Mouse (Mus musculus): Measurements from ENCODE around the gene Aldh3b3. TPM values are rescaled to one million over a fixed set of nuclear protein-coding genes. Genes with fewer than 3 reads are reported as not detected.
"Not testable (repeated sequence)": the region's sequence is repeated elsewhere in the genome, so short reads cannot be mapped to it uniquely, and the experiment has no call there.

The Aldh3b3 gene
- polyA plus RNA-seq, 1 experiment, result 1.2 TPM

GRCm38 (mm10) chr19:3955804-3956203 is 2.6 kb upstream of the Aldh3b3 start:
- Histone ChIP-seq H3K4me3 (no peak overlapping the region), H3ac (ENCODE audit: control insufficient read depth, insufficient read length) (no peak overlapping the region)
- no peak for TF ChIP-seq MAX (IDR thresholded peaks at IDR 0.05; ENCODE audit: low read depth)
- TF ChIP-seq TCF12 (IDR thresholded peaks at IDR 0.05; ENCODE audit: insufficient read depth, poor library complexity, severe bottlenecking), result no peak
- TF ChIP-seq E2F4 (IDR thresholded peaks at IDR 0.05; ENCODE audit: insufficient read depth), result no peak
- TF ChIP-seq SRF (IDR thresholded peaks at IDR 0.05; ENCODE audit: control insufficient read depth, insufficient read length, low read depth), result no peak
- no peak for TF ChIP-seq REST (IDR thresholded peaks at IDR 0.05; ENCODE audit: insufficient read depth, insufficient read length)
- peak in 2 of 3 experiments; percentile 51 to 76 for TF ChIP-seq MYOD1 (IDR thresholded peaks at IDR 0.05; ENCODE audit: control insufficient read depth in 1 of 3, insufficient read length in 2 of 3, low read depth in 2 of 3)
- no peak for TF ChIP-seq POLR2A (IDR thresholded peaks at IDR 0.05; ENCODE audit: insufficient read length, low read depth)
- no peak for TF ChIP-seq CEBPB (IDR thresholded peaks at IDR 0.05; ENCODE audit: insufficient read depth, poor library complexity, severe bottlenecking)
- TF ChIP-seq USF1 (IDR thresholded peaks at IDR 0.05; ENCODE audit: low read depth), result no peak
- peak in 2 of 3 experiments; percentile 60 to 76 for TF ChIP-seq MYOG (IDR thresholded peaks at IDR 0.05; ENCODE audit: control insufficient read depth in 1 of 3, insufficient read depth in 1 of 3, insufficient read length in 2 of 3, low read depth in 2 of 3)
- no peak for TF ChIP-seq POLR2AphosphoS2 (IDR thresholded peaks at IDR 0.05; ENCODE audit: insufficient read length, low read depth)
- no peak for TF ChIP-seq TCF3 (IDR thresholded peaks at IDR 0.05; ENCODE audit: insufficient read length, low read depth)

GRCm38 (mm10) chr19:3957296-3958036 is 979 bp upstream of the Aldh3b3 start:
- not testable (repeated sequence) for H3K4me2 ChIP-seq (ENCODE audit: low read depth); H3K27me3 ChIP-seq (ENCODE audit: control insufficient read depth, insufficient read depth, insufficient read length); H3ac ChIP-seq (ENCODE audit: control insufficient read depth, insufficient read length); H3K4me3 ChIP-seq; H3K36me3 ChIP-seq (ENCODE audit: control insufficient read depth, insufficient read depth); H3K79me2 ChIP-seq (ENCODE audit: control insufficient read depth, insufficient read depth)

More at GRCm38 (mm10) chr19:3955804-3956203, 2.6 kb upstream of the Aldh3b3 start:
- no peak overlapping the region for H3K4me2 ChIP-seq (ENCODE audit: low read depth)
- H3K79me2 ChIP-seq (ENCODE audit: control insufficient read depth, insufficient read depth), result no peaks in the 10 kb centered on the region
- no peaks in the 10 kb centered on the region for H3K36me3 ChIP-seq (ENCODE audit: control insufficient read depth, insufficient read depth)
- H3K27me3 ChIP-seq (ENCODE audit: control insufficient read depth, insufficient read depth, insufficient read length), result no peaks in the 10 kb centered on the region

GRCm38 (mm10) chr19:3959030-3959429 is 585 bp downstream of the Aldh3b3 start:
- Histone ChIP-seq H3ac (ENCODE audit: control insufficient read depth, insufficient read length) (no peak overlapping the region), H3K79me2 (ENCODE audit: control insufficient read depth, insufficient read depth) (no peaks in the 10 kb centered on the region), H3K4me2 (ENCODE audit: low read depth) (peak overlapping the region; percentile 16), H3K27me3 (ENCODE audit: control insufficient read depth, insufficient read depth, insufficient read length) (no peaks in the 10 kb centered on the region), H3K36me3 (ENCODE audit: control insufficient read depth, insufficient read depth) (no peaks in the 10 kb centered on the region), H3K4me3 (no peak overlapping the region)
- TF ChIP-seq MYOG (IDR thresholded peaks at IDR 0.05; ENCODE audit: control insufficient read depth in 1 of 3, insufficient read depth in 1 of 3, insufficient read length in 2 of 3, low read depth in 2 of 3) (no peak), REST (IDR thresholded peaks at IDR 0.05; ENCODE audit: insufficient read depth, insufficient read length) (no peak), MYOD1 (IDR thresholded peaks at IDR 0.05; ENCODE audit: control insufficient read depth in 1 of 3, insufficient read length in 2 of 3, low read depth in 2 of 3) (no peak), USF1 (IDR thresholded peaks at IDR 0.05; ENCODE audit: low read depth) (no peak), POLR2A (IDR thresholded peaks at IDR 0.05; ENCODE audit: insufficient read length, low read depth) (no peak), SRF (IDR thresholded peaks at IDR 0.05; ENCODE audit: control insufficient read depth, insufficient read length, low read depth) (no peak), E2F4 (IDR thresholded peaks at IDR 0.05; ENCODE audit: insufficient read depth) (no peak)

GRCm38 (mm10) chr19:3960211-3960610 is 1.8 kb downstream of the Aldh3b3 start:
- TF ChIP-seq REST (IDR thresholded peaks at IDR 0.05; ENCODE audit: insufficient read depth, insufficient read length) (no peak), POLR2AphosphoS2 (IDR thresholded peaks at IDR 0.05; ENCODE audit: insufficient read length, low read depth) (no peak), TCF3 (IDR thresholded peaks at IDR 0.05; ENCODE audit: insufficient read length, low read depth) (no peak), CEBPB (IDR thresholded peaks at IDR 0.05; ENCODE audit: insufficient read depth, poor library complexity, severe bottlenecking) (no peak), MYOD1 (IDR thresholded peaks at IDR 0.05; ENCODE audit: control insufficient read depth in 1 of 3, insufficient read length in 2 of 3, low read depth in 2 of 3) (no peak), USF1 (IDR thresholded peaks at IDR 0.05; ENCODE audit: low read depth) (no peak), MAX (IDR thresholded peaks at IDR 0.05; ENCODE audit: low read depth) (no peak), POLR2A (IDR thresholded peaks at IDR 0.05; ENCODE audit: insufficient read length, low read depth) (no peak), MYOG (IDR thresholded peaks at IDR 0.05; ENCODE audit: control insufficient read depth in 1 of 3, insufficient read depth in 1 of 3, insufficient read length in 2 of 3, low read depth in 2 of 3) (no peak), SRF (IDR thresholded peaks at IDR 0.05; ENCODE audit: control insufficient read depth, insufficient read length, low read depth) (no peak), E2F4 (IDR thresholded peaks at IDR 0.05; ENCODE audit: insufficient read depth) (no peak), TCF12 (IDR thresholded peaks at IDR 0.05; ENCODE audit: insufficient read depth, poor library complexity, severe bottlenecking) (no peak)

GRCm38 (mm10) chr19:3961805-3962204 is 3.4 kb downstream of the Aldh3b3 start:
- not testable (repeated sequence) for H3K27me3 ChIP-seq (ENCODE audit: control insufficient read depth, insufficient read depth, insufficient read length); H3K79me2 ChIP-seq (ENCODE audit: control insufficient read depth, insufficient read depth); H3K4me3 ChIP-seq; H3K36me3 ChIP-seq (ENCODE audit: control insufficient read depth, insufficient read depth); H3K4me2 ChIP-seq (ENCODE audit: low read depth); H3ac ChIP-seq (ENCODE audit: control insufficient read depth, insufficient read length)

More at GRCm38 (mm10) chr19:3960211-3960610, 1.8 kb downstream of the Aldh3b3 start:
- Histone ChIP-seq H3K27me3 (ENCODE audit: control insufficient read depth, insufficient read depth, insufficient read length) (no peaks in the 10 kb centered on the region), H3K4me2 (ENCODE audit: low read depth) (no peak overlapping the region), H3ac (ENCODE audit: control insufficient read depth, insufficient read length) (no peak overlapping the region), H3K36me3 (ENCODE audit: control insufficient read depth, insufficient read depth) (no peaks in the 10 kb centered on the region), H3K79me2 (ENCODE audit: control insufficient read depth, insufficient read depth) (no peaks in the 10 kb centered on the region), H3K4me3 (no peak overlapping the region)

All from myocyte (in vitro differentiated cells).